Mouse (Mus musculus) ES-E14 (cell line): ENCODE results near the gene Pkp1.

Experiments
- HCFC1 ChIP-seq: IDR thresholded peaks from 2 replicates; pipeline ENCODE4 v1.6.1; 2012; ENCODE audit warnings: low read length, inconsistent platforms, borderline replicate concordance; ENCODE audit not compliant: insufficient read depth
- MAFK ChIP-seq: IDR thresholded peaks from 2 replicates; pipeline ENCODE4 v1.6.1; 2014; ENCODE audit warnings: mild to moderate bottlenecking, low read depth, low read length, inconsistent platforms; ENCODE audit not compliant: insufficient read depth
- ZC3H11A ChIP-seq: IDR thresholded peaks from 2 replicates; pipeline ENCODE4 v1.6.1; 2012; ENCODE audit warnings: low read depth, mild to moderate bottlenecking, inconsistent platforms, low read length, borderline replicate concordance
- ZNF384 ChIP-seq: IDR thresholded peaks from 2 replicates; pipeline ENCODE4 v1.6.1; 2012; ENCODE audit warnings: low read depth, low read length, inconsistent platforms

DNA sequence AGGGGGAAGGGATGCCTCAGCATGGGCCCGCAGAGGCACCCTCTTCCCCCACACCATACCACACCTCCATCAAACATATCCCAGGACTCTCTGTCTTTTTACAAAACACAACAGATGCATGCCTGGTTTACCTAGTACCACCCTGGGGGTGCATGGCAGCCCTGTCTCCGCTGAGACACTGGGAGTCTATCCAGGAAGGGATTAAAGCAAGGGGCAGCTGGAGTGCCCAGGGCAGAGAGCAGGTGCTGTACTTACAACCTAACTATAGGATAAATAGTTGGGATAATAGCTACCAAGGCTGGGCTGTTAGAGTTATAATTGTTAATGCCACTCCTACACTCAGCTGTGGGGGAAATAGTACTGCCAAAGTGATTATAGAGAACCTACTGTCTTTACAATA is 29.9 kb upstream of the Pkp1 start:
- TF ChIP-seq HCFC1 (no peak), ZNF384 (no peak), MAFK (no peak), ZC3H11A (no peak)
